Mouse (Mus musculus) 3134 (cell line): ENCODE results near the gene Dlg1.

Source experiments
- DNase-seq: peaks from one replicate; pipeline ENCODE4 v3.0.0-alpha.2; 2011; ENCODE audit warnings: low spot score; ENCODE audit not compliant: insufficient read length; ENCODE audit errors: extremely low read depth

Gene Dlg1

GRCm38 (mm10) chr16:31663379-31664286 lies at the start of gene Dlg1:
TSS of gene Dlg1 (plus strand) at chr16:31663443.
- peak; percentile 93 for DNase-seq

- no peak for DNase-seq
Measured at GRCm38 (mm10) chr16:31616382-31616781, 46.9 kb upstream of the Dlg1 start.

GRCm38 (mm10) chr16:31617128-31617527 lies 46.1 kb upstream of the Dlg1 start:
- DNase-seq, result no peak

- peak; percentile 52 for DNase-seq
Measured at GRCm38 (mm10) chr16:31617823-31618371, 45.3 kb upstream of the Dlg1 start.

- no peak for DNase-seq
Measured at GRCm38 (mm10) chr16:31618671-31619070, 44.6 kb upstream of the Dlg1 start.

GRCm38 (mm10) chr16:31619675-31620335 lies 43.4 kb upstream of the Dlg1 start:
- DNase-seq, result no peak

GRCm38 (mm10) chr16:31622356-31622755 lies 40.9 kb upstream of the Dlg1 start:
- no peak for DNase-seq

GRCm38 (mm10) chr16:31623136-31623535 lies 40.1 kb upstream of the Dlg1 start:
- no peak for DNase-seq

GRCm38 (mm10) chr16:31624749-31625148 lies 38.5 kb upstream of the Dlg1 start:
- no peak for DNase-seq

- no peak for DNase-seq
Measured at GRCm38 (mm10) chr16:31626331-31626730, 36.9 kb upstream of the Dlg1 start.

- no peak for DNase-seq
Measured at GRCm38 (mm10) chr16:31630381-31630780, 32.9 kb upstream of the Dlg1 start.

GRCm38 (mm10) chr16:31631046-31631445 lies 32.2 kb upstream of the Dlg1 start:
- no peak for DNase-seq

GRCm38 (mm10) chr16:31634371-31634770 lies 28.9 kb upstream of the Dlg1 start:
- no peak for DNase-seq

- peak; percentile 78 for DNase-seq
Measured at GRCm38 (mm10) chr16:31638393-31638792, 24.9 kb upstream of the Dlg1 start.

- DNase-seq, result no peak
Measured at GRCm38 (mm10) chr16:31639946-31640345, 23.3 kb upstream of the Dlg1 start.

- DNase-seq, result peak; percentile 70
Measured at GRCm38 (mm10) chr16:31641776-31642175, 21.5 kb upstream of the Dlg1 start.

- DNase-seq, result no peak
Measured at GRCm38 (mm10) chr16:31647221-31647620, 16.0 kb upstream of the Dlg1 start.

- DNase-seq, result no peak
Measured at GRCm38 (mm10) chr16:31650788-31651187, 12.5 kb upstream of the Dlg1 start.

GRCm38 (mm10) chr16:31651541-31651940 lies 11.7 kb upstream of the Dlg1 start:
- DNase-seq, result no peak

- DNase-seq, result no peak
Measured at GRCm38 (mm10) chr16:31652115-31652843, 11.0 kb upstream of the Dlg1 start.

- no peak for DNase-seq
Measured at GRCm38 (mm10) chr16:31653616-31654015, 9.6 kb upstream of the Dlg1 start.
